Mouse (Mus musculus): ENCODE results near the gene Bex2. TPM values are rescaled to one million over a fixed set of nuclear protein-coding genes. Genes with fewer than 3 reads are reported as not detected.
"Not testable (repeated sequence)": the region's sequence is repeated elsewhere in the genome, so short reads cannot be mapped to it uniquely, and the experiment has no call there.

Bex2 gene
- polyA plus RNA-seq (2016; fragmentation: Nextera tagmentation; extraction: Ambion mirVana), result 364 and 366 TPM in 2 replicates

DNA sequence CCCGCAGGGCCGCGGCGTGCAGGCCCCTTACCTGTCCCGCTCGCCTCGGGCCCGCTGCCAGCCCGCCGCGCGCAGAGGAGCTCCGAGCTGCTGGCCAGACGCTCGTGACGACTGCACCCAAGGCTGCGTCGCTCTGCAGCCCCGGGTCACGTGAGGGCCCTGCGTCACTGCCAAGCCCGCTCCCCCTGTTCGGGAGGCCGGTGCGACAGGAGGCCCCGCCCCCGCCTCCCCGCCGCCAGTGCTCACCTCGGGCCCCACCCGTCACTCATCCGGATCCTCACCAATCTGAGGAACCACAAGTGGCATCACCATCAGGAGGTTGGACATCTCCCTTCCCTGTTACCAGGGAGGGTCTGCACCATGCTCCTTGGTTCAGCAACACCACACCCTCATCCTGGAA, at the start of gene Bex2:
TSS of gene Bex2 (minus strand) at position 217 of the 400 bp plus-strand sequence.
- H3K4me1 ChIP-seq, result not testable (repeated sequence)
- ATAC-seq (ENCODE audit: low FRiP score, low read depth), result peak; percentile 98
- 23% methylated on average over 8 of the region's 32 CpGs for WGBS

DNA sequence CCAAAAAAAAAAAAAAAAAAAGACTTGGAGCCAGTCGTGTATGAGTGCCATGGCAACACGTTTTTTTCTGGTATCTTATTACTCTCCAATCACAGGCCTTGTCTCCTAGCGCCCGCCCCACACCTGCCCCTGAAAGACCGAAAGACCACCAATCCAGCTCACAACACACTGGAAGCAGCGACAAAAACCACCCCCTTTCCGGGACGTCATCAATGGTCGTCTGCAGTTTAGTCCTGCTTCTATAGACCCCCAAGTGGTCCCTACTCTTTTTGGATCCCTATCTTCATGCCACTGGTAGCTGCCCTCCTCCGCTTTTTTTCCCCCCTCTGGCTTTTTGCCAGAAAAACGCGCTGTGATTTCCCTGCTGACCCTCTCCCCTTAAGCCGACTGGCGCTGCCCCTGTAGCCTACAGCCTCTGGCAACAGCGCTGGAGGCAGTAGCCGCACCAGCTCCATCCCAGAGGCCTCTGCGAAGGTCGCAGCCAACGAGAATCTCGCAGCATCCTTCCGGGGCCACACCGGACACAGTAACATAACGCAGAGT, 47.5 kb upstream of the Bex2 start:
- peak overlapping the region; percentile 82 for H3K27ac ChIP-seq (replicated peaks)
- peak overlapping the region; percentile 47 for H3K4me2 ChIP-seq (replicated peaks)
- H3K4me1 ChIP-seq, result no peaks in the 10 kb centered on the region
- H3K9me3 ChIP-seq, result no peaks in the 10 kb centered on the region
- peaks cover 26% of the 10 kb centered on the region for H3K27me3 ChIP-seq
- H3K4me3 ChIP-seq, result peak overlapping the region; percentile 43
- ATAC-seq (ENCODE audit: low FRiP score, low read depth), result peak; percentile 99
- H3K36me3 ChIP-seq, result no peaks in the 10 kb centered on the region
- WGBS, result 18% methylated on average over 23 of the region's 23 CpGs
- no peak overlapping the region for H3K9ac ChIP-seq (replicated peaks)

More for the DNA sequence above, at the start of gene Bex2:
- Histone ChIP-seq H3K4me3 (peak within 1 kb of the TSS; percentile 49), H3K4me2 (replicated peaks) (peak within 1 kb of the TSS; percentile 42), H3K9ac (replicated peaks) (peak within 1 kb of the TSS; percentile 54), H3K27ac (replicated peaks) (peak within 1 kb of the TSS; percentile 64)
- H3K36me3 ChIP-seq, H3K9me3 ChIP-seq, H3K27me3 ChIP-seq: not testable (repeated sequence)

DNA sequence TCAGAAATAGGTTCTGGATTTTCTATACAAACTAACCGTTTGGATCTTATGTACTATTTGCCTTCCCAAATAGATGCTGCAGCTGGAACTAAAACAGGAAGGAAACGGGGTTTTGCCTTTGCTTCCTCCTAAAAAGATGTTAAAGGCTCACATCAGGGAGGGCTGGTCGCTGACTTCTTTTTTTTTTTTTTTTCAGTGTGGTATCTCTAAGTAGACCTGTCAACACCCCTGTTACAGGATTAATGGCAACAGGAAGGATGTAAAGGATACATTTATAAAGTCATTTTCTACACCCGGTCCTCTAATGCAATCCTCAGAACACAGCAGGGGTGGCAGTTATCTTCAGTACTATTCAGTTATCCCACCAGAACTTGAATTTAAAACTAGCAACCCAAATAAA, 47.0 kb upstream of the Bex2 start:
- 42% methylated on average over 4 of the region's 4 CpGs for WGBS
- H3K4me1 ChIP-seq, result no peaks in the 10 kb centered on the region
- H3K27ac ChIP-seq (replicated peaks), result no peak overlapping the region
- H3K9me3 ChIP-seq, result no peaks in the 10 kb centered on the region
- H3K9ac ChIP-seq (replicated peaks), result no peak overlapping the region
- peaks cover 26% of the 10 kb centered on the region for H3K27me3 ChIP-seq
- no peak overlapping the region for H3K4me3 ChIP-seq
- no peaks in the 10 kb centered on the region for H3K36me3 ChIP-seq
- peak overlapping the region; percentile 47 for H3K4me2 ChIP-seq (replicated peaks)
- ATAC-seq (ENCODE audit: low FRiP score, low read depth), result 0 out of 2 replicates have a peak, but pooled peaks have one; percentile 7

DNA sequence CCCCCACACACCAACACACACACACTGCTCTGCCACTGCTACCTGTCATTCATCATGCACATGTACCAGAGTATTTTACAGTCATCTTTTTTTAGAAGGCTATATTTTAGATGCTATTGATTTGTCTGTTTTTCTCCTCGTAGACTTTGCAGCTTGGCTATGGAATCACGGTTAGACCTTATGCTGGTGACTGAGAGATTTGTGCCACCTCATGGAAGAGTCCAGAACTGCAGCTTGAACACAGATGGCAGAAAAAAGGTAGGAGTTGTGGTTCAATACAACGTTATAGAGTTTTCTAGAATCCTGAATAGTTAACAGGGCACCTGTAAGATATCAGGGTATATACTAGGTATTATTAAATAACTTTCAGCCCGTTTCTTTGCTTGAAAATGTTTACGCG, 39.9 kb upstream of the Bex2 start:
- no peak overlapping the region for H3K27ac ChIP-seq (replicated peaks)
- H3K9ac ChIP-seq (replicated peaks), result no peak overlapping the region
- H3K9me3 ChIP-seq, result no peaks in the 10 kb centered on the region
- H3K36me3 ChIP-seq, result no peaks in the 10 kb centered on the region
- no peak overlapping the region for H3K4me2 ChIP-seq (replicated peaks)
- WGBS, result 46% methylated on average over 6 of the region's 6 CpGs
- H3K27me3 ChIP-seq, result peaks cover 12% of the 10 kb centered on the region
- no peak for ATAC-seq (ENCODE audit: low FRiP score, low read depth)
- 0 out of 2 replicates have a peak, but pooled peaks cover 8% of the 10 kb centered on the region for H3K4me1 ChIP-seq
- no peak overlapping the region for H3K4me3 ChIP-seq

DNA sequence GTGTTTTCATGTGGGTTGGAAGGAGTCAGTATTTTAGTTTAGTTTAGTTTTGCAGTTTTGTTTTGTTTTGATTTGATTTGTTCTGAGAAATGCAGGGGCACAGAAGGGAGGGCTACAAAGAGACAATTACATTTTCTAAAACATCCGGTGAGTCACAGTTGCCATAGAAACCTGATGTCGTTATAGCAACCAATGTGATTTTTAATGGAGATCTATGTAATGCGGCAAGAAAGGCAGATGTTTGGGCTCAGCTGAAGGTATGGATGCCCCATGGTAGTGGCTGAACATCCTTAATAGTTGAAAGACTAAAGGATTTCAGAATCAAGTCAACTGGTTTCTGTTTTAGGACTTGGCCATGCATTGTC, 36.7 kb upstream of the Bex2 start:
- no peaks in the 10 kb centered on the region; the same call in 1 of the 2 replicates for H3K27me3 ChIP-seq
- 0 out of 2 replicates have a peak, but pooled peaks have one; percentile 23 for ATAC-seq (ENCODE audit: low FRiP score, low read depth)
- no peak overlapping the region for H3K4me2 ChIP-seq (replicated peaks)
- H3K36me3 ChIP-seq, result no peaks in the 10 kb centered on the region
- no peak overlapping the region for H3K27ac ChIP-seq (replicated peaks)
- WGBS, result 48% methylated on average over 3 of the region's 3 CpGs
- 0 out of 2 replicates have a peak, but pooled peaks cover 8% of the 10 kb centered on the region for H3K4me1 ChIP-seq
- H3K4me3 ChIP-seq, result no peak overlapping the region
- no peaks in the 10 kb centered on the region for H3K9me3 ChIP-seq
- no peak overlapping the region for H3K9ac ChIP-seq (replicated peaks)

DNA sequence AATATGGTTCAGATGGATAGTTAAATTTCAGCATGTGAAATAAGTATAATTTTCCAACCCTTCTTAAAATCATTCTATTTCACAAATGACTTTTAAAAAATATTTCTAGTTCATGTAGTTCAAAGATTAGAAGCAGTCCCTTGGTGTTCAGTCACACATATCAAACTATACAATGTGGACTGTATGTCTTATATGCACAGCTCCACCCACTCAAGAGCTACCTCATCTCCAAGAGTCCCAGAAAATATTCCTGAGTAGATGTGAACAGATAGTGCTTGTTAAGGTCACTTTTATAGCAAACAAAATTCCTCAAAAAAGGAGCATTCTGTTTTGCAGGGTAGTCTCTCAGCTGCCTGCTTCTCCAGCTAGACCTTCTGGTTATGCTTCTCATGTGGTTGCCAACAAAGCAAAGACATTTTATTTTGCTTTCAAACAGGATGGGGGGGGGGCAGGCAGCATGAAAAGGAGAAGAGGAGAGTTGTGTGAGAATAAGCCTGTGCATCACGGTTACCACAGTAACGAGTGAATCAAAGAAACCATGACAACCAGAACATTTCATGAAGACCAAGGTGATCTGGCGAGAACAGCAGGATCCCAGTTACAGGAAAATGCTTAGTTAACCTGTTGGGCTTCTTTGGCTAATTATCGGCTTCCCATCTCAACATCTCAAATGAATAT, 36.1 kb upstream of the Bex2 start:
- ATAC-seq (ENCODE audit: low FRiP score, low read depth), result peak; percentile 63; the same call in 1 of the 2 replicates
- H3K9me3 ChIP-seq, result no peaks in the 10 kb centered on the region
- no peaks in the 10 kb centered on the region for H3K36me3 ChIP-seq
- WGBS, result 53% methylated on average over 4 of the region's 4 CpGs
- no peaks in the 10 kb centered on the region; the same call in 1 of the 2 replicates for H3K27me3 ChIP-seq
- H3K27ac ChIP-seq (replicated peaks), result 0 out of 2 replicates have a peak overlapping the region, but pooled peaks have one; percentile 20
- H3K4me3 ChIP-seq, result no peak overlapping the region
- 0 out of 2 replicates have a peak, but pooled peaks cover 8% of the 10 kb centered on the region for H3K4me1 ChIP-seq
- no peak overlapping the region for H3K9ac ChIP-seq (replicated peaks)
- H3K4me2 ChIP-seq (replicated peaks), result no peak overlapping the region

DNA sequence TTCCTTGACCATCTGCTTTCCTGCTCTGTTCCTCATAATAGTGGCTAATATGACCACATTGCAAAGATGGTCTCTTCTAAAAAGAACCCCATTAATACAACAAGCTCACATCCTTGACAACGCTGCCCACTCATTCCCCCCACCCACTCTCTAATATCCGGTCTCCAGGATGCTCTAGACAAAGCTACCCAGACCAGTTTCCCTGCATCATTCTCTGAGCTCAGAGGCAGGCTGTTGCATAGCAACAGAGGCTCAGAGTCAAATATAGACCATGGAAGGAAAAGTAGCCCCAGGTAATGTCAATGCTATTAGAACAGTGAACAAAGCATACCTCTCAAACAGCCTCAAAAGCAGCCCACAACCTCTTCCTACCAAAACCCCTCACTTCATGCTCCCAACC, 26.4 kb upstream of the Bex2 start:
- WGBS, result 59% methylated on average over 2 of the region's 2 CpGs
- peak; percentile 54 for ATAC-seq (ENCODE audit: low FRiP score, low read depth)
- Histone ChIP-seq H3K4me1 (no peaks in the 10 kb centered on the region), H3K27ac (replicated peaks) (no peak overlapping the region), H3K4me3 (no peak overlapping the region), H3K9ac (replicated peaks) (no peak overlapping the region), H3K36me3 (no peaks in the 10 kb centered on the region), H3K4me2 (replicated peaks) (no peak overlapping the region), H3K9me3 (no peaks in the 10 kb centered on the region), H3K27me3 (no peaks in the 10 kb centered on the region)

DNA sequence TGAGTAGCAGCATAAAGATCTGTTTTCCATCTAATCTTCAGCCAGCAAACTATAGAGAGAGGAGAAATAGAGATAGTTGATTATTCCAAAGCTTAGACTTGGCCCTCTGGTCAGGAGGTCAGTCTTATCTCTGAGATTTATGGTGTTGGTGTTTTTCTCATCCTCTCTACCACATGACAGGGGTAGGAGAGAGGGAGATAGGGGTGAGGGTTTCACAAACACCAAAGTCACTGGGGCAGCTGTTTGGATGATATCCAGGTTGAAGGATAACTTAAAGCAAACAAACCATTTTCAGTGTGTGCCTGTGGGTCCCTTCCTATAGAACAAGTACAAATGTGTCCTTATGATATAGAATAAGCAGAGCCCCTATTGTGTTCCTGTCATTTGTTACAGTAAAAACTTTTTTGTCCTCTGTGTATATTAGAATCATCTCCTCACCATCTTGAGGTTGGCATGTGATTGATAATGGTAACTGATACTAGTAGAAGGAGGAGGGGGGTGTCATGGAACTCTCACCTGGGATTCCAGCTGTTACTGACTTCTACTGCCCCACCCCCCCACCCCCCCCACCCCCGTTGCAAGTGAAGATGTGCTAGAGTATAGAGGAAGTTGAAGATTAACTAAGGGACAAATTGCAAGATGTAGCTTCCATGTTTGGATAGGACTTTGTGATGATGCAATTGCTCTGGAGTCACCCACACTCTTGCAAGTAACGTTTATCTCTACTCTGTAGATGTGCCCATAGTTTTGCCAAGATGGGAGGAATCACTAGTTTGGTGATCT, 24.7 kb upstream of the Bex2 start:
- Histone ChIP-seq H3K4me1 (no peaks in the 10 kb centered on the region), H3K27ac (replicated peaks) (no peak overlapping the region), H3K9me3 (no peaks in the 10 kb centered on the region), H3K9ac (replicated peaks) (no peak overlapping the region), H3K27me3 (no peaks in the 10 kb centered on the region), H3K4me2 (replicated peaks) (no peak overlapping the region), H3K4me3 (no peak overlapping the region), H3K36me3 (no peaks in the 10 kb centered on the region)
- no peak for ATAC-seq (ENCODE audit: low FRiP score, low read depth)
- 48% methylated on average over 2 of the region's 2 CpGs for WGBS

DNA sequence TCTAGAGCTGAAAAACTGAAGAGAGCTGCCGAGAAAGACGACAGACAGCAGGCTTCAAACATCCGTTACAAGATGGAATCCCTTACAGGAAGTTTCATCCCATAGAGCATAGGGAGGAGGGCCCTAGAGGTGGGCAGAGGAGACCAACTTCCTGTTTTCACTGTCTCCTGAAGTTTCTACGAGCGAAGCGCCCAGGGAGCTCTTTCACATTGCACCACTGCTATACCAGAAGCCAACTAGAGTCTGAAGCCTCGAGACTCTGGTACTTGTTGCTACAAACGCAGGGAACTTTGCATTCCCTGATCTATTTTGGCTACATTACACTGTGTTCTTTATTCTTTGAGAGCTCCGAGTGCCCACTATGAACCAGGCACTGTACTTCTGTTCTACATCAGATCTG, 17.1 kb upstream of the Bex2 start, which contains the start of gene Nxf3:
TSS of gene Nxf3 (minus strand) at position 101 of the 400 bp plus-strand sequence.
- H3K4me3 ChIP-seq, result no peak within 1 kb of the TSS
- H3K36me3 ChIP-seq, result no peaks in the 10 kb centered on the region
- no peak within 1 kb of the TSS for H3K4me2 ChIP-seq (replicated peaks)
- peaks cover 4% of the 10 kb centered on the region; the same call in 1 of the 2 replicates for H3K27me3 ChIP-seq
- WGBS, result 87% methylated on average over 9 of the region's 9 CpGs
- ATAC-seq (ENCODE audit: low FRiP score, low read depth), result no peak
- no peak within 1 kb of the TSS for H3K27ac ChIP-seq (replicated peaks)
- no peaks in the 10 kb centered on the region for H3K4me1 ChIP-seq
- H3K9me3 ChIP-seq, result no peaks in the 10 kb centered on the region
- H3K9ac ChIP-seq (replicated peaks), result no peak within 1 kb of the TSS

DNA sequence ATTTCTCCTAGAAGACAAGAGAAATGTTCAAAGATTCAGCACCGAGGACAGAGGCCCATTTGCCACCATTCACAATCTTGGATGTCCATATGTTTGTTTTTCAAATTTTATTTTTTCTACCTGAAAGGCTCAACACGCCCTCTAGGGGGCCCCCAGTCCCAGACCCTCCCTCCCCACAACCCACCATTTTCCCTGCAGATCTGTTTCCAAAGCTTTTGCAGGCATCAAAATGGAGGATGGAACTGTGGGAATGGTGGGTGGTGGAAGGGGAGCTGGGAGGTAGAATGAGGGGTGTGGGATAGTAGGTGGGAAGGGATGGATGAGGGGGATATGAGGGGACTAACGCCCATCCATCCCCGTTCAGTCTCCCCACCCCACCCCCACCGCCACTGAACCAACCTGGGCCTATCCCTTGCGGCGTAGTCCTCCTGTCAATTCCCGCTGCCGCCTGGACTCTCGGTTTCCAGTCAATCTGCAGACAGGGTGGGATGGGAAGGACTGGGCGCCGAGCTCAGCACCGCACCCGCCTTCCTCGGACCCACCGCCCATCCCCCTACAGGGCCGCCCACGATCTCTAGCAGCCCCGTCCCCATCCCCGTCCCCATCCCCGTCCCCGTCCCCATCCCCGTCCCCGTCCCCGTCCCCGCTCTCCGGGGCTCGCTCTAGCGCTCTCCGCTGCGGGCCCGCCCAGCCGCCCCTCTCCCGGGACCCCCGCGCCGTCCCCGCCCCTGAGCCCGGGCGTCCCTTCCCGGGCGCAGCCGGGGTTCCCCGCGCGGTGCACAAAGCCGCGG, 640 bp downstream of the Bex2 start:
- peak; percentile 82 for ATAC-seq (ENCODE audit: low FRiP score, low read depth)
- H3K9me3 ChIP-seq, H3K27me3 ChIP-seq, H3K36me3 ChIP-seq, H3K4me1 ChIP-seq: not testable (repeated sequence)
- WGBS, result 31% methylated on average over 17 of the region's 48 CpGs
- Histone ChIP-seq H3K4me3 (peak overlapping the region; percentile 49), H3K9ac (replicated peaks) (peak overlapping the region; percentile 54), H3K4me2 (replicated peaks) (peak overlapping the region; percentile 42), H3K27ac (replicated peaks) (peak overlapping the region; percentile 64)

DNA sequence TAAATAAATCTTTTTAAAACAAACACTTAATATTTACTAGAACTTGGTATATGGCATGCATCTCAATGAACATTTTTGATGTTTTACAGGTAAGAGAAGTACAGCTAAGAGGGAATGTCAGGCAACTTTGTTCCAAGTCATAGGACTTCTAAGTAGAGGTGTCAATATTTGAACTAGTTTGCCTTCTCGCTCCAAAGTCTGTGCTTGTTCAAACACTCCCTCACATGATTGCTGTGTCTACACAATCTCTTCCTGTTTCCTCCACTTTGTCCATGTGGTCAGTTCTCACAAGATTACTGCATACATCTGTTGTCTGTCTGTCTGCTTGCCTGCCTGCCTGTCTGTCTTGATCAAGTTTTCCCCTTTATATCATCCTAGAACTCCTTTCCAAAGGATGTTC, 7.3 kb downstream of the Bex2 start:
- Histone ChIP-seq H3K4me2 (replicated peaks) (no peak overlapping the region), H3K27me3 (peaks cover 4% of the 10 kb centered on the region; the same call in 1 of the 2 replicates), H3K36me3 (no peaks in the 10 kb centered on the region), H3K4me3 (no peak overlapping the region), H3K9me3 (no peaks in the 10 kb centered on the region), H3K4me1 (no peaks in the 10 kb centered on the region), H3K27ac (replicated peaks) (no peak overlapping the region), H3K9ac (replicated peaks) (no peak overlapping the region)
- WGBS, result 73% methylated on average over 1 of the region's 1 CpGs
- no peak for ATAC-seq (ENCODE audit: low FRiP score, low read depth)
